Mouse (Mus musculus): ENCODE results near the gene Nav1. TPM values are rescaled to one million over a fixed set of nuclear protein-coding genes. Genes with fewer than 3 reads are reported as not detected.

The Nav1 gene
- total and polyA plus RNA-seq, 2 experiments = 0.83 to 1.8 TPM

DNA sequence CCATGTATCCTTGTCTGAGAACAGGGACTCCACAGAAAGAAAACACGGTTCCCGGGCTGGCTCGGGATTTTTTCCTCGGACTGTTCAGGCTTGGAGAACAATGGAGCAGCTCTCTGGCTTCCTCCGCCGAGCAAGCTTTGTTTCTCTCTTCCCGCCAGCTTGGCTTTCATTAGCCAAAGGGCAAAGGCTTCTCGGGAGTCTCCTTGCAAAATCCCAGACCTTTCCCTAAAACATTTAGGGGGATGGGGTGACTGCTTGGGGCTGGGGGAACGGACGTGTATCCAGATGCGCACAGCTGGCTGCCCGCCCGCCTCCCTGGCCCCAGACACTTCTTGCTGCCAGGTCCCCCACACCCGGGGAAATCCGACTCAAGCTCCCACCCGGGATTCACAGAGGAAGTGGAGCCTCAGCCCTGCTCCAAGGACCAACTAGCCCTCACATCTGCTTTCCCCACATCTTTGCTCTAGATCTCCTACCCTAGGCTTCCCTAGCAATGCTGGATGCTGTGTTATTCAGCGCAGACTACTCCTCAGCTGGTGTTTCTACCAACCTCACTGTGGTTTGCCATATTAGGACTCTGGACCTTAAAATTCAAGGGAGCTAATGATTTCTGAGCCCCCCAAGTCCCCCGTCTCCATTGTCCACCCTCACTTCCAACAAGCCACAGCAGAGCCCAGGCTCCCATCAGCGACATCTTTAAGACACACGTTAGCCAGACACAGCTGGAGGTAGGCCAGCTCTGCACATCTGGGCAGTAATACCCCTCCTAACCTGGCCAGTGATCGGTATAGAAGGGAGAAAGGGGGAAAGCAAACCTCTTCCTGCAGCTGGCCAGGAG, 23.2 kb downstream of the Nav1 start:
- Histone ChIP-seq H3K4me3 (ENCODE audit: insufficient read depth, low read depth, low read length) (no peak overlapping the region), H3K36me3 (ENCODE audit: control insufficient read depth, insufficient read depth, low read length) (no peaks in the 10 kb centered on the region), H3K4me1 (ENCODE audit: control insufficient read depth, insufficient read depth, low read length) (0 out of 2 replicates have a peak, but pooled peaks cover 2% of the 10 kb centered on the region), H3K9ac (ENCODE audit: low read depth, low read length) (no peak overlapping the region), H3K27me3 (ENCODE audit: control insufficient read depth, insufficient read depth, low read length) (peaks cover 5% of the 10 kb centered on the region; the same call in 1 of the 2 replicates), H3K27ac (replicated peaks; ENCODE audit: insufficient read depth, low read depth, low read length) (no peak overlapping the region), H3K79me2 (ENCODE audit: control insufficient read depth, insufficient read depth, low read length) (no peaks in the 10 kb centered on the region)
- WGBS = 21% methylated on average over 21 of the region's 21 CpGs
- TF ChIP-seq POLR2A (IDR thresholded peaks at IDR 0.05; ENCODE audit: extremely low read depth, insufficient read depth, low read length) = no peak
- no peak for TF ChIP-seq CTCF (IDR thresholded peaks at IDR 0.05; ENCODE audit: low read depth, low read length)
- no peak for DNase-seq (ENCODE audit: extremely low read depth, low read depth, low spot score)

DNA sequence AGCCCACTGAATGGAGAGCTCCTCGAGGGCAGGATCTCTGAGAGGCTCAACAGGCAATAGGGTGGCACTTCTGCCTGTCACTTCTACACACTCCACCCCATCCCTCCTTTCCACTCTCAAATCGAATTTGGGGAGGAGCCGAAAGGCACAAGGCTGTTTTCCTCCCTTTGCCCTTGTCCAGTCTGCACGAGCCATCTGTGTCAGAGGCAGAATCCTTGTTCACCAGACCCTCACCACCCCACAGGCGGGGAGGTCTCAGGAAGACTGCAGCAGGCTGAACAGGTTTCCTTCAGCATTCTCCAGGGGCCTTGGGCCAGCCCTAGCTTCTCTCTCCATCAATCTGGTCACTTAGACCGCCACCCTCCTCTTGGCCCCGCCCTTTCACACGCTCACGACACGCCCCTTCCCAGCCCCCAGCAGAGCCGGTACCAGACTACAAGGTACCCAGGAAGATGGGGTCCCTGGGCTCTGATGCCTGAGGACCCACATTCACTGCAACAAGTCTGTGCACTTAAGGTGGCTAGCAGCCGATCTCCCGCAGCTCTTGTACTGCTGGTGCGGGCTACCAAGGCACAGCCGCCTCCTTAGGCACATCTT, 23.9 kb downstream of the Nav1 start:
- Histone ChIP-seq H3K79me2 (ENCODE audit: control insufficient read depth, insufficient read depth, low read length) (no peaks in the 10 kb centered on the region), H3K36me3 (ENCODE audit: control insufficient read depth, insufficient read depth, low read length) (no peaks in the 10 kb centered on the region), H3K27me3 (ENCODE audit: control insufficient read depth, insufficient read depth, low read length) (peaks cover 5% of the 10 kb centered on the region; the same call in 1 of the 2 replicates), H3K4me3 (ENCODE audit: insufficient read depth, low read depth, low read length) (no peak overlapping the region), H3K4me1 (ENCODE audit: control insufficient read depth, insufficient read depth, low read length) (0 out of 2 replicates have a peak, but pooled peaks cover 2% of the 10 kb centered on the region), H3K27ac (replicated peaks; ENCODE audit: insufficient read depth, low read depth, low read length) (no peak overlapping the region), H3K9ac (ENCODE audit: low read depth, low read length) (no peak overlapping the region)
- DNase-seq (ENCODE audit: extremely low read depth, low read depth, low spot score) = no peak
- TF ChIP-seq CTCF (IDR thresholded peaks at IDR 0.05; ENCODE audit: low read depth, low read length) (no peak), POLR2A (IDR thresholded peaks at IDR 0.05; ENCODE audit: extremely low read depth, insufficient read depth, low read length) (no peak)
- 24% methylated on average over 15 of the region's 15 CpGs for WGBS

DNA sequence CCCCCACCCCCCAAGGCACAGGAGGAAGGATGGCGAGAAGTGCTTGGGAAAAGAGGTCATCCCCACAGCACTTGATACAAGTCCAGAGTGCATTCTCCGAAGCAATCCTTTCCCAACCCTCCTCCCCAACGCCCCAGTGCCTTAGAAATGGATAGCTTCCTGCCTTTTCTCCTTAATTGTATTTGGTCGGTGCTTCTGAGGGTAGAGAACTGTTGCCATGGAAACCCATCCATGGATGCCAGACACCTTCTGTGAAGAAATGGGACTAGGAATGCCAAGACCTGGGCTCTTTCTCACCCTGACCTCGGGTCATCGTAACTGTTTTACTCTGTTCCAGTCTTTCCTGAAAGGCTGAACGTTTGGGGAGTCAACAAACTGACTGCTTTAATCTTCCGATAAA, 26.1 kb downstream of the Nav1 start:
- Histone ChIP-seq H3K4me1 (ENCODE audit: control insufficient read depth, insufficient read depth, low read length) (0 out of 2 replicates have a peak, but pooled peaks cover 2% of the 10 kb centered on the region), H3K27ac (replicated peaks; ENCODE audit: insufficient read depth, low read depth, low read length) (no peak overlapping the region), H3K36me3 (ENCODE audit: control insufficient read depth, insufficient read depth, low read length) (no peaks in the 10 kb centered on the region), H3K9ac (ENCODE audit: low read depth, low read length) (no peak overlapping the region), H3K27me3 (ENCODE audit: control insufficient read depth, insufficient read depth, low read length) (peaks cover 5% of the 10 kb centered on the region; the same call in 1 of the 2 replicates), H3K4me3 (ENCODE audit: insufficient read depth, low read depth, low read length) (no peak overlapping the region), H3K79me2 (ENCODE audit: control insufficient read depth, insufficient read depth, low read length) (no peaks in the 10 kb centered on the region)
- 51% methylated on average over 8 of the region's 8 CpGs for WGBS
- DNase-seq (ENCODE audit: extremely low read depth, low read depth, low spot score) = no peak
- TF ChIP-seq CTCF (IDR thresholded peaks at IDR 0.05; ENCODE audit: low read depth, low read length) (no peak), POLR2A (IDR thresholded peaks at IDR 0.05; ENCODE audit: extremely low read depth, insufficient read depth, low read length) (no peak)

DNA sequence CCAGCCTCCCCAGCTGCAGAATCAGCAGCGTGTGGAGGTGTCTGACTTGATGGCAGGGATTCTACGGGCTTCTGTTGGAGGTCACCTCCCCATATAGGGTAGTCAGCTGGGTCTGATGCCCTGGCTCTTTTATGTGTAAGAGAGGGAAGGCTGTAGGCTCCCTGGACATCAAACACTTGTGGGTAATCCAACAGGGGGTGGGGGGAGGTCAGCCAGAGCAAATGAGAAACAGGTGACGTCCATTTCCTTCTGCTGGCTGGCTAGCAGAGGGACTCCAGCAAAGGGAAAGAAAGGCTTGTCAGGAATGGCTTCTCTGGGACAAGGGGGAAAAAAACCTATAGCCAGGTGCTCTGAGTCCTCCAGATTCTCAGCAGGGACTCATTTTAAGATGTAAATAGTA, 28.0 kb downstream of the Nav1 start:
- DNase-seq (ENCODE audit: extremely low read depth, low read depth, low spot score) = no peak
- Histone ChIP-seq H3K79me2 (ENCODE audit: control insufficient read depth, insufficient read depth, low read length) (no peaks in the 10 kb centered on the region), H3K27ac (replicated peaks; ENCODE audit: insufficient read depth, low read depth, low read length) (no peak overlapping the region), H3K4me3 (ENCODE audit: insufficient read depth, low read depth, low read length) (no peak overlapping the region), H3K27me3 (ENCODE audit: control insufficient read depth, insufficient read depth, low read length) (0 out of 2 replicates have a peak, but pooled peaks cover 3% of the 10 kb centered on the region), H3K36me3 (ENCODE audit: control insufficient read depth, insufficient read depth, low read length) (no peaks in the 10 kb centered on the region), H3K9ac (ENCODE audit: low read depth, low read length) (no peak overlapping the region), H3K4me1 (ENCODE audit: control insufficient read depth, insufficient read depth, low read length) (0 out of 2 replicates have a peak, but pooled peaks cover 2% of the 10 kb centered on the region)
- WGBS = 60% methylated on average over 3 of the region's 3 CpGs
- TF ChIP-seq CTCF (IDR thresholded peaks at IDR 0.05; ENCODE audit: low read depth, low read length) (no peak), POLR2A (IDR thresholded peaks at IDR 0.05; ENCODE audit: extremely low read depth, insufficient read depth, low read length) (no peak)

DNA sequence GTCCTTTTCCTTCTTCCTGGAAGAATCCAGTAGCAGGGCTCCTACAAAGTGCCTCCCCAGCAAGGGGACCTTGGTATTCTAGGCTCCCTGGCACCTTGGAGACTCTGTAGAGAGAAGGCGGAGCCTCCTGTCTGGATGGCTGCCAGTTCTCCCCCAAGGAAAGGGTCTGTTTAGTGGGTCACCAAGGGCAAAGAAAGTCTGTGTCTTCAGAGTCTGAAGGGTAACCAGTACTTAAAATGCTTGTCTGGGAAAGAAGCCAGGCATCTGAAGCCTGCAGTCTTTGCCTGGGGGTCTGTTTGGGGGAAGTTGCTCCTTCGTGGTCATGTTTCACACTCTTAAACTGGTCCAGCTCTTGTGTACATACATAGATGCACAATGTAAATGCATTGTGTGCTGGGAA, 29.3 kb downstream of the Nav1 start:
- no peaks in the 10 kb centered on the region for H3K4me1 ChIP-seq (ENCODE audit: control insufficient read depth, insufficient read depth, low read length)
- H3K27ac ChIP-seq (replicated peaks; ENCODE audit: insufficient read depth, low read depth, low read length) = no peak overlapping the region
- H3K4me3 ChIP-seq (ENCODE audit: insufficient read depth, low read depth, low read length) = no peak overlapping the region
- no peaks in the 10 kb centered on the region for H3K79me2 ChIP-seq (ENCODE audit: control insufficient read depth, insufficient read depth, low read length)
- 70% methylated on average over 2 of the region's 2 CpGs for WGBS
- no peak for TF ChIP-seq CTCF (IDR thresholded peaks at IDR 0.05; ENCODE audit: low read depth, low read length)
- TF ChIP-seq POLR2A (IDR thresholded peaks at IDR 0.05; ENCODE audit: extremely low read depth, insufficient read depth, low read length) = no peak
- no peak overlapping the region for H3K9ac ChIP-seq (ENCODE audit: low read depth, low read length)
- no peak for DNase-seq (ENCODE audit: extremely low read depth, low read depth, low spot score)
- no peaks in the 10 kb centered on the region for H3K36me3 ChIP-seq (ENCODE audit: control insufficient read depth, insufficient read depth, low read length)
- no peaks in the 10 kb centered on the region for H3K27me3 ChIP-seq (ENCODE audit: control insufficient read depth, insufficient read depth, low read length)

Measured in liver, adult 2 months (tissue).